Mouse (Mus musculus) brain, adult 2 months (tissue): ENCODE measurements at regions not wholly inside any gene's neighbourhood (a gene's known extent, or its start where the extent isn't known, plus 50 kb on each side); places are given as distances from the start of the nearest gene placed in this dataset.

Experiments used
- DNase-seq: peaks from one replicate; pipeline ENCODE4 v3.0.0; 2011; ENCODE audit warnings: low read depth, low spot score

GRCm38 (mm10) chr14:102629601-102630000, 352.8 kb downstream of the Kctd12 start:
- no peak for DNase-seq

DNA sequence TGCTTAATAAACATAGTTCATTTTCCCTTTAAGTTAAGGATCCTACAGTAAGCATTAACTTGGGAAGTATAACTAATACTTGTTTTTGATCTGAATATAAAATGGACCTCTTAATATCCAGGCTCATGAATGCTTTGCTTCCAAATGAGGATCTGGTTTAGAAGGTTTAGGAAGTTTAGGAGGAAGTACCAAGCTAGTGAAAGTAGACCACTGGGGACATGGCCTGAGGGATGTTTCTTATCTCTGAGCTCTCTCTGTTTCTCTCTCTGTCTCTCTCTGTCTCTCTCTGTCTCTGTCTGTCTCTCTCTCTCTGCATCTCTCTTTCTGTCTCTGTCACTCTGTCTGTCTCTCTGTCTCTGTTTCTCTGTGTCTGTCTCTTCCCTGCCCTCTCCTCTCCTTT, 360.9 kb downstream of the Kctd12 start:
- DNase-seq, result no peak

- peak; percentile 39 for DNase-seq
Measured at GRCm38 (mm10) chr14:102619056-102619455, 363.4 kb downstream of the Kctd12 start.

DNA sequence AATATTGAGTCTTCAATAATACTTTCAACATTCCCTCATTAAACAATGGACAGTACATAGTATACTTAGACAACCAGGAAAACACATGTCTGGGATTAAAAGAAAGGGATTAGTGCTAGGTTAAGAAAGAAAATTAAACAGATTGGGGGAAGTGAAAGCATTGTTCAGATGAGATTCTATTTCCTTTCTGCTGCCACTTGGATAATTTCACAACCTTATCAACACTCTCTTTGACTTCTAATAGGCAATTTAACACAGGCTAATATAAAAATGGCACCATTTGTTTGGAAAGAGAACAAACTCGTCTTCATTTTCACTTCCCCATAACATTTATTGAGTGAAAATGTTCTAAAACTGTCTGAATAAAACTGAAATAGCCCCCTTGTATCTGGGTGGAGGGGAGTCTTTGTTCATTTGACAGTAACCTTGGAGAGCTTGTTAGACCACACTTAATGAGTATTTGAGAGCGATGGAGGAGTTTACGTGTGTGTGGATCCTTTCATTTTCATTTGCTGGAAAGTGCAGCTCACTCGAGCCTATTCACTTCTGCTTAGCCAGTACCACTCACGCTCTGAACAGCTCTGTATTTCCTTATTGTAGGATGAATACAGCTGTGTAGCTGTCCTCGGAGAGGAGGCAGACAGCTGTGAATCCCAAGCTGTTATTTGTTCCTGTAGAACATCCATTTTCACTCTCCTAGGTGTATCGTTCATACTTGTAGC, 366.7 kb downstream of the Kctd12 start:
- no peak for DNase-seq

DNA sequence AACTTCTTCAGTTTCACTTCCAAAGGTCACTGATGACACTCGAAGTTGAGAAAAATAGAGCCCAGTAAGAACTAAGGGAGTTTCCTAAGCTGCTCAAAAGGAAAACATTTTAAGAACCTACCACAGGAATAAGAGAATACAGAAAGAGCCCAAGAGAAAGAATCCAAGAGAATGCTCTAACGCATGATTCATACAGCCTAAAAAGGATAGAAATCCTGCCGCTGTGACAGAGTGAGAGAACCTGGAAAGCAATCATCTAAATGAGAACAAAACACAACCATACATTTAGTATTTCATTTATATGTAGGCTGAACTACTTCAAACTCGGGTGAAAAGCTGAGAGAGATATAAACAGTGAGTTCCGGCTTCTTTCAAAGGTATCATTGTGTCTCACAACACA, 376.4 kb downstream of the Kctd12 start:
- peak; percentile 7 for DNase-seq

DNA sequence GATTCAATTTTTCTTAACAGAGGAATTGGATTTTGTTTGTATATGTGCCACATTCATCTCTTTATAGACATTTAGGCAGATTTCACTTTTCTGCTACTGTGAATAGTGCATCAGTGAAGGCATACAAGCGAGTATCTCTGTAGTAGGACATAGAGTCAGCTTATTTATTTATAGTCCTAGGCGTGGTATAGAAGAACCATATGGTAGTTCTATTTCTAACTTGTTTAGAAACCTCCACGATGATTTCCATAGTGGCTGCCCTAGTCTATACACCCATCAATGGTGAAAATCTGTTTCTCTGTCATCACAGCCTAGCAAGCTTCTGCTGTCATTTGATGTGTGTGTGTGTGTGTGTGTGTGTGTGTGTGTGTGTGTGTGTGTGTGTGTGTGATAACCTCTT, 387.6 kb downstream of the Kctd12 start:
- peak; percentile 37 for DNase-seq

- DNase-seq, result no peak
Measured at GRCm38 (mm10) chr14:102553781-102554180, 428.7 kb downstream of the Kctd12 start.

DNA sequence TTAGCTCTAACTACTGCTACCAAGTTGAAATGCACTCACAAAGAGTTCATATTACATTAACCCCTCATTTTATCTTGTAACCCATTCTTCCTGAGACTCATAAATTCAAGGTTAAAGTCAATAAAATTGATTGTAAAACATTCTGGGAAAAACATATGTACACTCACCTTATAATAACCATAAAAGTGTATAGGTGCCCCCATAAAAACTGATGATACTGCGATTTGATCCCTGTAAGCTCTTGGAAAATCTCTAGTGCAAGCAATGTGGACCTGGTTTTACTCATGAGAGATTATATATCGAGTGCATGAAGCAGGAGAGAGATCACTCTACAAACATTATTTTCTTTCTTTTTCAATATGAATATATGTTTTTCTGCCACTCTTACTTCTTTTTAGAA, 429.8 kb downstream of the Kctd12 start:
- no peak for DNase-seq

- no peak for DNase-seq
Measured at GRCm38 (mm10) chr14:102524894-102525577, 457.4 kb downstream of the Kctd12 start.

- peak; percentile 38 for DNase-seq
Measured at GRCm38 (mm10) chr14:102516765-102517164, 465.7 kb downstream of the Kctd12 start.

GRCm38 (mm10) chr14:102514527-102514926, 467.9 kb downstream of the Kctd12 start:
- DNase-seq, result no peak

DNA sequence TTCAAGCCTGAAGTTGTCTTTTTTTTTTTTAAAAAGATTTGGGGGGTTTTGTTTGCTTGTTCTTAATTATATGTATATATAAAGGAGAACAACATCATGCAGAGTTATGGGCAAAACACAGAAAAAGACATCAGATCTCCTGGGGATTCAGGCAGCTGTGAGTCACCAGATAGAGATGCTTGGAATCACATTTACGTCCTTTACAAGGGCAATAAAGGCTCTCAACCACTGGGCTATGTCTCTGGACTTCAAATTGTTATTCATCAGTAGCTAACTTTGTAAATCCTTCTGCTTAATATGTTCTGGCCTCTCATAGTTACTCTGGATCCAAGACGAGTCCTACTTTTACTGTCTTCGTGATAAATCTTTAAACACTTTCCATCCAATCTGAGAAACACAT, 469.8 kb downstream of the Kctd12 start:
- DNase-seq, result no peak

- no peak for DNase-seq
Measured at GRCm38 (mm10) chr14:102511691-102512383, 470.6 kb downstream of the Kctd12 start.

DNA sequence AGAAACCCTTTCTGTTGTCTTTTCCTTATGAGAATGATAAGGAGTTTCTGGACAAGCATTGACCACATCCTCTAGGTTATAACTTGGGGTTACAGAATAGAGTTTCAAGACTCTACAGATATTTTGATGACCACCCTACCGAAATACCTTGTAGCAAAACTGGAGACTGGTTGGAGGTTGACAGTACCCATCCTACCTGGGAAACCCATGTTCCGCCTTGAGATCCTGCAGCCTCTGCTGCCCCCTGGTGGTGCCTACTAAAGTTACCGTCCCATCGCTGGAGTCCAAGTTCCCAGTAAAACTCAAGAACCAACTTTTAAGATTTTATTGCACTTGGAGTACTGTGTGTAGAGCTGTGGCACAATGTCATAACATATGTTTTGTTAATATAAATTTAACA, 472.1 kb downstream of the Kctd12 start:
- DNase-seq, result peak; percentile 63

DNA sequence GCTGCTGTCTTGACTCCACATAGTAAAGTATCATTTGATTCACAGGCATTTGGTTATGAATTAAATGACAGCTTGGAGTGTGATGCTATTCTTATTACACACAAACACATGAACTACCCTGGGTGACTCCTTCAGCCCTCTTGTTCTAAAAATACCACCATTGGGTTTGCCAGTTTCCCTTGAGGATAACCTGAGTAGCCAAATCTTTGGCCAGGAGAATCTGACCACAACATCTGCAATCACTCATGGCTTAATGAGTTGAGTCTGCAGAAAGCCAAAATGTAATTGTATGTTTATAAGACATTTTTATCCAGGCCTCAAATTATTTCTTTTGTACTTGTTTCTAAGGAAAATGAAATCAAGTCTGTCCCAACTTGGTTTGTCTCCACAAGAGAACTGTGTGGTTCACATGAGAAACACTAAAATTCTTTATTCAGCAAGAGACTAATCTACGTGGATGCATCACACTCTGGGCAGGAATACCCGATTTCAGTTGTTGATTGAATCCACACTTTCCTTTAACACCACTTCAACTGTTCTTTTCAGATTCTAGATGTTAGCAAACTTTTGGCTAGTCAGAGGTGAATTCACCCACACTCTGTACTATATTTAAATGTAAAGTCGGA, 476.6 kb downstream of the Kctd12 start:
- no peak for DNase-seq

DNA sequence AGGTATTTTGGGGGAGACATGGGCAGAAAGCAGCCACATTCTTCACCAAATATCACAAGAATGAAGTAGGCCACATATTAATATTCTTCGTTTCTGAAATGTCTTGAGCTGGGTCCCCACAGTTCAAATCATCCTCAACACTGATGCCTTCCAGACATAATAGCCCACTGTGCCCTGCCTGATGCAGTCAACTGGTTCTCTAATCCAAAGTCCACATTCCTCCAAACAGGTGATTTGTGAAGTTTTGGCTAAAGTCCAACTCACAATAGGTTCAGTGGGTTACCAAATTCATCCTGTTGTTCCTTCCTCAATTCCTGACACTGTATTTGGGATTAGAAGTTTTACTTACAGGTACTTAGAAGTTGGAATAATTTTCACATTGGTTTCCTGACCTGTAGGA, 485.3 kb downstream of the Kctd12 start:
- no peak for DNase-seq

DNA sequence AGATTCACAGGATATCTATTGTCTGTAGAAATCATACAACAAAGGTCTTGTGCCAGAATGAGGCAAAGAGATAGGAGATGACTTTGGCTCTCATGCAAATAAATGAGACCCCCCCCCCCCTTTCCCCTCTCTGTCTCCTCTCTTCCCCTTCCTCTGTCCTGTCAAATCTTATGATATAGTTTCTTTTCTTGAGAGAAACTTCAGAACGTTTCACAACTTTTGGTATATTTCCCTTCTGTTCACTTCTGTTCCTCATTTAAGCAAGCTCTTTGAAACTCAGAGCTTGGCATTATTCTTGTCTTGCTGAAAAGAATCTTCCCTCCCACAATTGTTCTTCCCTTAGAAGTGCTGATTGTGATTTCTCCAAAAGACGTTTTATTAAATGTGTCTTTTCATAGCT, 490.1 kb downstream of the Kctd12 start:
- DNase-seq, result peak; percentile 14

DNA sequence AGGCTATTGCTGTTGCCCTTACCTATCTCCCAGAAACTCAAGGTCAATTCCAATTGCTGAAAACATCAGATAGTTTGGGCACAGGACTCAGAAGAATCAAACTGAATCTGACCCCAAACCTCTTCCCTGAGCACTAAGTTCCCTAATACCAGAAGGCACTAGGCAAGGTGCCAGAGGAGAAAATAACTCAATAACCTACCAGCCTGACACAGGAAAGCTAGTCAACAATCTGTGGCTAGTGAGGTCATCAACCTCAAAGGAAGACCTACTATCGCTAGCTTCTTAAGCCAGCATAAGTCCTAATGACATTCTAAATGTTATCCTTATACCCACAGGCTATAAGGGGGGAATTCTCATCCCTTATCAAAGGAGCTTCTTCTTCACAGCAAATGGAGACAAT, 491.2 kb downstream of the Kctd12 start:
- no peak for DNase-seq

DNA sequence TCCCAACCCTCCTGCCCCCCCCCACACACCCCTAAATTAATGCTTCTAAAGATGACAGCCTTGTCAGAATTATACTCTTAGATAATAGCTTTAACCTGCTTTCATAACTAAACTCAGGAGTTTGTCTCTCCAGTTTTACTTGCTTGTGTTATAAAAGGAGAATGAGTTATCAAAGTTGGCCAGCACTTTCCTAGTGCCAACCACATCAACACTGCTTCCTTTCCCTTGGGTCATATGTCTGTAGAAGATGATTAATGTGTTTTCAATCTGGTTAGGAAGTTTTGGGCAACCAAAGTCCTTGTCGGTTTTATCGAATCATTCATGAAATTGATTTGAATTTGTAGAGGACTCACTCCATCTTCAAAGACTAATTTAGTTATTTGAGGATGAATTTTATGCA, 505.3 kb downstream of the Kctd12 start:
- no peak for DNase-seq

DNA sequence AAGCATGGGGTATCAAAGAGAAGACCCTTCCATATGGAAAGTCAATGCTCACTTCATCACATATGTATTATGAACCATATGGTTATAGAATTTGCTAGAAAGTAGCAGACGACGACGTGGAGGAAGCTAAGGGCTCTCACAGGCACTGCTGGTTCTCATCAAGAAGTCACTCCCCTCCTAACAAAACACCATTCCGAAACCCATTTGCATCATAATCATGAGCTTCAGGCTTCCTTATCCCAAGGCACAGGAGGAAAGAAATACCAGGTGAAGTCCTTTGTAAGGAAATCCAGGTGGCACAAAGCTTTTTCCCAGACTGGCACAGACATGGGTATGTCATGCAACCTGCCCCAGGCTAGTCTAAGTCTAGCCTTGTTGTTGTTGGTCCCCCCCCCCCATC, 513.1 kb downstream of the Kctd12 start:
- DNase-seq, result no peak

DNA sequence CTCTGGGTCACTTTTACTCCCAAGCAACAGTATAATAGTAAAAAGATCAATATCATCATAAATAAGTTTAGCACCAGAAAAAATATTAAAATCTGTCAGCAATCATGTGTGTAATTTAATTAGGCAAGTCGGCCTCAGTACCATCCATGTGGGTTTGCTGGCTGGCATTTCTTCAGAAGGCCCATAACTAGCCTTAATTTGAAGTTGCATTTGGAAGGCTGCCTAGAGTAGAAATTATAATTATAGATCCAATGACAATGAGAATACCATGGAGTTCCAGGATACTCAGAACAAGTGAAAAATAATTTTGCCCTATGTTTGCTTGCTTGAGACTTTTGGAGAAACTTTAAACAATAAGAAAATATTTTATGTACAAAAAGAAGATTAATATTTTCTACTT, 521.4 kb downstream of the Kctd12 start:
- peak; percentile 29 for DNase-seq

GRCm38 (mm10) chr14:102439738-102440137, 542.7 kb downstream of the Kctd12 start:
- peak; percentile 43 for DNase-seq
